Mouse (Mus musculus) liver, embryonic 14.5 days (tissue): ENCODE measurements around the gene Rasgrf1.

ENCODE experiments used
- CTCF ChIP-seq: IDR thresholded peaks from 2 replicates; pipeline ENCODE4 v1.5.1; 2016; ENCODE audit warnings: antibody characterized with exemption, low read depth, control low read depth
- EP300 ChIP-seq: IDR thresholded peaks from 2 replicates; pipeline ENCODE4 v1.6.1; 2016; ENCODE audit warnings: antibody characterized with exemption, low read depth

DNA sequence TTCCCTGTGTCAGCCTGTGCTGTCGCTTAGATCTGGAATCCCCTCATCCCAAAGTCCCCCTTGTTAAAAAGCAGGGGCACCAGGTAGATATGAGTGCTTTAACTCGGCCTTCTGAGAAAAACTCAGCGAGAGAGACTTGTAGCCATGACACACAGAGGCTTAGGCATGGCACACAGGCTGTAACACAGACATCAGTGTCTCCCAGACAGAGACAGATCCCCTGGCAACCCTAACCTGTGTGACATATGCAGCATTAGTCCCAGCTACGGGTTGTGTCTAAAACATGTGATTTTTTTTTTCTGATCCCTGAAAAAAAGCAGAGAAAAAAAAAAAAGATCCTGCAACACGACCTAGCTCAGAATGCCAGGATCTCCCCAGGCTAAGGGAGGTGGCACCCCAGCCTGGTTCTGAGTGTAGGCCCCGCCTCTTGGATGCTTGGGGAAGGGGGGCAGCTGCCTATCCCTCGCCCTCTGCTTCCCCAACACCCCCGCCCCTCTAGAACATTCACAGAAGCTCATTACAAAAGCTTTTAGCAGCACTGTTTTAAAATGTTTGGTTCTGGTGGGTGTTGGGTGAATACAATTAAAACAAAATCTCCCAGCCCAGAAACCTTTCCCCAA is 39.1 kb upstream of the Rasgrf1 start:
- TF ChIP-seq EP300 (no peak), CTCF (no peak)
